Mouse (Mus musculus) limb, embryonic 10.5 days (tissue): ENCODE measurements around the gene Tapbp. TPM values are rescaled to one million over a fixed set of nuclear protein-coding genes. Genes with fewer than 3 reads are reported as not detected.

Experiments
- DNase-seq: peaks from one replicate; pipeline ENCODE4 v3.0.0-alpha.2; 2017; ENCODE audit warnings: low spot score
- H3K27ac ChIP-seq: fragments of 300-500 bp; sonication (generic); 2 replicates; pipeline ENCODE4 v1.5.1; 2016; ENCODE audit warnings: mild to moderate bottlenecking
- H3K27me3 ChIP-seq: fragments of 300-500 bp; sonication (generic); 2 replicates; pipeline ENCODE4 v1.6.1; 2016; ENCODE audit warnings: low read depth, mild to moderate bottlenecking; ENCODE audit not compliant: poor library complexity, severe bottlenecking
- H3K36me3 ChIP-seq: fragments of 300-500 bp; sonication (generic); 2 replicates; pipeline ENCODE4 v1.6.1; 2016; ENCODE audit warnings: mild to moderate bottlenecking, moderate library complexity
- H3K4me1 ChIP-seq: fragments of 300-500 bp; sonication (generic); 2 replicates; pipeline ENCODE4 v1.6.1; 2016
- H3K4me3 ChIP-seq: fragments of 300-500 bp; sonication (generic); 2 replicates; pipeline ENCODE4 v1.5.1; 2016; ENCODE audit warnings: mild to moderate bottlenecking, moderate library complexity
- H3K9me3 ChIP-seq: fragments of 300-500 bp; sonication (generic); replicated peaks from 2 replicates; pipeline ENCODE4 v1.6.1; 2016; ENCODE audit warnings: mild to moderate bottlenecking
- WGBS: fragments of 180-500 bp; shearing (Covaris S2); methylation state at CpG from one replicate; pipeline ENCODE4 v1.1.7; 2016; 5-methylcytosine and 5-hydroxymethylcytosine counted together
- polyA plus RNA-seq: library from polyadenylated mRNA; unstranded; fragments of >200 nt; fragmentation: Nextera tagmentation; extraction: Ambion mirVana; gene quantifications from 2 replicates; pipeline ENCODE4 v1.2.1, GENCODE M21; 2016

Gene Tapbp
- polyA plus RNA-seq, 1 experiment from 2014 or later, result 16.0 TPM

GRCm38 (mm10) chr17:33909869-33910250 is 5.8 kb upstream of the Tapbp start:
- peaks cover 46% of the 10 kb centered on the region for H3K36me3 ChIP-seq
- peak overlapping the region; percentile 87 for H3K4me3 ChIP-seq
- no peaks in the 10 kb centered on the region for H3K27me3 ChIP-seq
- H3K4me1 ChIP-seq, result peaks cover 29% of the 10 kb centered on the region
- under 1% methylated on average over 14 of the region's 14 CpGs for WGBS
- peak overlapping the region; percentile 92 for H3K27ac ChIP-seq
- peak; percentile 50 for DNase-seq
- no peaks in the 10 kb centered on the region for H3K9me3 ChIP-seq

GRCm38 (mm10) chr17:33910346-33911051 is 5.2 kb upstream of the Tapbp start:
- Histone ChIP-seq H3K27me3 (no peaks in the 10 kb centered on the region), H3K36me3 (peaks cover 50% of the 10 kb centered on the region), H3K27ac (peak overlapping the region; percentile 92; the same call in 1 of the 2 replicates), H3K4me1 (peaks cover 31% of the 10 kb centered on the region), H3K9me3 (no peaks in the 10 kb centered on the region), H3K4me3 (peak overlapping the region; percentile 87)
- DNase-seq, result no peak
- 56% methylated on average over 11 of the region's 11 CpGs for WGBS

- H3K36me3 ChIP-seq, result peaks cover 50% of the 10 kb centered on the region
These were observed 4.5 kb upstream of the Tapbp start for GRCm38 (mm10) chr17:33911052-33911812.

DNA sequence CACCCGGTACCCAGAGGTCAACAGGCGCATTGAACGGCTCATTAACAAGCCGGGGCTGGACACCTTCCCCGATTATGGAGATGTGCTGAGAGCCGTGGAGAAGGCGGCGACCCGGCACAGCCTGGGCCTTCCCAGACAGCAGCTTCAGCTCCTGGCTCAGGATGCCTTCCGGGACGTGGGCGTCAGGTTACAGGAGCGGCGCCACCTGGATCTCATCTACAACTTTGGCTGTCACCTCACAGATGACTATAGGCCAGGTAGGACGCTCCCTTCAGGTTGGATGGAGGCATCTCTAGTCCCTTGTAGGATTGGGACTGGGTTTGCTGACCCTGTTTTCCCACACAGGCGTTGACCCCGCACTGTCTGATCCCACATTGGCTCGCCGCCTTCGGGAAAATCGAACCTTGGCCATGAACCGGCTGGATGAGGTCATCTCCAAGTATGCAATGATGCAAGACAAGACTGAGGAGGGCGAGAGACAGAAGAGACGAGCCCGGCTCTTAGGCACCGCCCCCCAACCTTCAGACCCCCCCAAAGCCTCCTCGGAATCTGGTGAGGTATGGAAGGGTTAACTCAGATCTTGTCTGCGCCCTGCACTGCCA is 3.8 kb upstream of the Tapbp start:
- no peaks in the 10 kb centered on the region for H3K9me3 ChIP-seq
- H3K4me1 ChIP-seq, result peaks cover 37% of the 10 kb centered on the region
- peak overlapping the region; percentile 7; the same call in 1 of the 2 replicates for H3K4me3 ChIP-seq
- H3K27me3 ChIP-seq, result no peaks in the 10 kb centered on the region
- H3K27ac ChIP-seq, result no peak overlapping the region
- no peak for DNase-seq
- peaks cover 52% of the 10 kb centered on the region for H3K36me3 ChIP-seq
- WGBS, result 91% methylated on average over 28 of the region's 28 CpGs

More at GRCm38 (mm10) chr17:33911052-33911812, 4.5 kb upstream of the Tapbp start:
- Histone ChIP-seq H3K4me1 (peaks cover 31% of the 10 kb centered on the region), H3K27ac (no peak overlapping the region), H3K4me3 (no peak overlapping the region), H3K9me3 (no peaks in the 10 kb centered on the region), H3K27me3 (no peaks in the 10 kb centered on the region)
- DNase-seq, result no peak
- 94% methylated on average over 31 of the region's 31 CpGs for WGBS

- peaks cover 37% of the 10 kb centered on the region for H3K4me1 ChIP-seq
- DNase-seq, result no peak
These were observed 2.4 kb upstream of the Tapbp start for GRCm38 (mm10) chr17:33913264-33913663.

DNA sequence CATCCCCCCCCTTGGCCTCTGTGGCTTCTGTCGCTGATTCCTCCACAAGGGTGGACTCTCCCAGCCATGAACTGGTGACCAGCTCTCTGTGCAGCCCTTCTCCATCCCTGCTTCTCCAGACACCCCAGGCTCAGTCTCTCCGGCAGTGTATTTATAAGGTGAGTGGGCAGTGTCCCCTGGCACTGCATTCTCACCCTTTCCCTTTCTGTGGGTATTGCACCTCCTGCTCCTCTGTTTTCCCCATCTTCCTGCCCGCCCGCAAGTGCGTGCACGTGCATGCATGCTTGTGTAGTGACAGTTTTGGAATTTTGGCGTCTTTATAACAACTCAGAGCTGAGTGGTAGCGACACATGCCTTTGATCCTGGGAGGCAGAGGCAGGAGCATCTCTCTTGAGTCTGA is 1.8 kb upstream of the Tapbp start:
- Histone ChIP-seq H3K27me3 (peaks cover 7% of the 10 kb centered on the region; the same call in 1 of the 2 replicates), H3K27ac (no peak overlapping the region), H3K4me1 (peaks cover 39% of the 10 kb centered on the region), H3K9me3 (no peaks in the 10 kb centered on the region), H3K36me3 (peaks cover 69% of the 10 kb centered on the region), H3K4me3 (0 out of 2 replicates have a peak overlapping the region, but pooled peaks have one; percentile 12)
- no peak for DNase-seq
- WGBS, result 95% methylated on average over 8 of the region's 8 CpGs

More at GRCm38 (mm10) chr17:33913264-33913663, 2.4 kb upstream of the Tapbp start:
- no peak overlapping the region for H3K27ac ChIP-seq
- WGBS, result 91% methylated on average over 10 of the region's 10 CpGs
- H3K36me3 ChIP-seq, result peaks cover 65% of the 10 kb centered on the region
- H3K4me3 ChIP-seq, result peak overlapping the region; percentile 12; the same call in 1 of the 2 replicates
- H3K9me3 ChIP-seq, result no peaks in the 10 kb centered on the region
- H3K27me3 ChIP-seq, result 0 out of 2 replicates have a peak, but pooled peaks cover 1% of the 10 kb centered on the region

DNA sequence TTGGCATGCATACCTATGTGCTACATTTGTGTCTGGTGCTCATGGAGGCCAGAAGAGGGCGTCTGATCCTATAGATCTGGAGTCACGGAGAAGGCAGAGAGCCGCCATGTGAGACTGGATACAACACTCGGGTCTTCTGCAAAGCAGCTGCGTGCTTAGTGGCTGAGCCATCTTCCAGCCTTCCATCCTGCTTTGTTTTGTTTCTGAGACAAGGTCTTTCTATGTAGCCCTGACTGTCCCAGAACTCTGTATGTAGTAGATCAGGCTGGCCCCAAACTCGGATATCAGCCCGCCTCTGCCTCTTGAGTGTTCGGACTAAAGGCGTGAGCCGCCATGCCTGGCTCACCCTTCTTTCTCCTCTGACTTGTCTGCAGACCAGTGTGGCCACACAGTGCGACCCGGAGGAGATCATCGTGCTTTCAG is 719 bp upstream of the Tapbp start:
- Histone ChIP-seq H3K27me3 (peaks cover 7% of the 10 kb centered on the region; the same call in 1 of the 2 replicates), H3K9me3 (no peaks in the 10 kb centered on the region), H3K27ac (no peak overlapping the region), H3K4me3 (peak overlapping the region; percentile 72), H3K4me1 (peaks cover 49% of the 10 kb centered on the region), H3K36me3 (peaks cover 69% of the 10 kb centered on the region)
- no peak for DNase-seq
- 80% methylated on average over 13 of the region's 13 CpGs for WGBS

DNA sequence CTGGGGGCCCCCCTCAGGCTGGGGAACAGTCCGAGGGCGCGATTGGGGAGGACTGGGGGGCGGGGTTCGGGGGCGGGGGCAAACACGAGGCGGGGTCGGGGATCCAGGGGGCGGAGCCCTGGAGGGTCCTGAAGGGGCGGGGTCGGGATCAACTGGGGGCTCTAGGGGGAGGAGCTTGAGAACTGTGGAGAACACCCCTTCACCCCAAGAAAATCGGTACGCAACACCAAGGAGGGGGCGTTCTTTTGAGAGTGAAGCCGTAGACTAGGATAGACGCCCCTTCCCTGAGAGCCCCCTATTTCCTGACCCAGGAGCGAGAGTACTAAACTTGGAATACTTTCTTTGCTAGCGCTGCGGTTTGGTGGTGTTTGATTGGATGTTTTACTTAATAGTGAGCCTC is 595 bp downstream of the Tapbp start:
- peaks cover 7% of the 10 kb centered on the region; the same call in 1 of the 2 replicates for H3K27me3 ChIP-seq
- H3K27ac ChIP-seq, result peak overlapping the region; percentile 94
- DNase-seq, result no peak
- H3K4me3 ChIP-seq, result peak overlapping the region; percentile 72
- H3K4me1 ChIP-seq, result peaks cover 49% of the 10 kb centered on the region
- H3K36me3 ChIP-seq, result peaks cover 59% of the 10 kb centered on the region
- no peaks in the 10 kb centered on the region for H3K9me3 ChIP-seq
- 3% methylated on average over 15 of the region's 20 CpGs for whole genome bisulfite sequencing

DNA sequence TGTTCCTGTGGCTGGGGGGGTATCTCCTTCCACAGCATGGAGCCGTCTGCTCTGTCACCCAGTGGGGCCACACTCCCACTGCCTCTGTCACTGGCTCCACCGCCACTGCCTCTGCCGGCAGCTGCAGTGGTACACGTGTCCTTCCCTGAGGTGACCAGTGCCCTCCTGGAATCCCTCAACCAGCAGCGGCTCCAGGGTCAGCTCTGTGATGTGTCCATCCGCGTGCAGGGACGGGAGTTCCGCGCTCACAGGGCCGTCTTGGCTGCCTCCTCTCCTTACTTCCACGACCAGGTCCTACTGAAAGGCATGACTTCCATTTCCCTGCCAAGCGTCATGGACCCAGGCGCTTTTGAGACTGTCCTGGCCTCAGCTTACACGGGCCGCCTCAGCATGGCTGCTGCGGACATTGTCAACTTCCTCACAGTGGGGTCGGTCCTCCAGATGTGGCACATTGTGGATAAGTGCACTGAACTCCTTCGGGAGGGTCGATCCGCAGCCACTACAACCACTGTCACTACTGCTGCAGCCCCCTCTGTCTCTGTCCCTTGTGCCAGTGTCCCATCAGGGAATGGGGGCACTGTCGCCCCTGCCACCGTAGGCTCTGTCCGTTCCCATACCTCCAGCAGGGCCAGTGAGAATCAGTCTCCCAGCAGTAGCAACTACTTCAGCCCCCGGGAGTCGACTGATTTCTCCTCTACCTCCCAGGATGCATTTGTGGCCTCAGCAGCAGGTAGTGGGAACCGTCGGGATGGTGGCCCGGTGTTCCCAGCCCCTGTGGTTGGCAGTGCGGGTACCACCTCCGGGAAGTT is 1.4 kb downstream of the Tapbp start:
- peak overlapping the region; percentile 72 for H3K4me3 ChIP-seq
- DNase-seq, result no peak
- no peak overlapping the region for H3K27ac ChIP-seq
- 82% methylated on average over 31 of the region's 31 CpGs for WGBS
- no peaks in the 10 kb centered on the region for H3K9me3 ChIP-seq
- peaks cover 47% of the 10 kb centered on the region for H3K4me1 ChIP-seq
- H3K36me3 ChIP-seq, result peaks cover 51% of the 10 kb centered on the region
- H3K27me3 ChIP-seq, result peaks cover 7% of the 10 kb centered on the region; the same call in 1 of the 2 replicates

DNA sequence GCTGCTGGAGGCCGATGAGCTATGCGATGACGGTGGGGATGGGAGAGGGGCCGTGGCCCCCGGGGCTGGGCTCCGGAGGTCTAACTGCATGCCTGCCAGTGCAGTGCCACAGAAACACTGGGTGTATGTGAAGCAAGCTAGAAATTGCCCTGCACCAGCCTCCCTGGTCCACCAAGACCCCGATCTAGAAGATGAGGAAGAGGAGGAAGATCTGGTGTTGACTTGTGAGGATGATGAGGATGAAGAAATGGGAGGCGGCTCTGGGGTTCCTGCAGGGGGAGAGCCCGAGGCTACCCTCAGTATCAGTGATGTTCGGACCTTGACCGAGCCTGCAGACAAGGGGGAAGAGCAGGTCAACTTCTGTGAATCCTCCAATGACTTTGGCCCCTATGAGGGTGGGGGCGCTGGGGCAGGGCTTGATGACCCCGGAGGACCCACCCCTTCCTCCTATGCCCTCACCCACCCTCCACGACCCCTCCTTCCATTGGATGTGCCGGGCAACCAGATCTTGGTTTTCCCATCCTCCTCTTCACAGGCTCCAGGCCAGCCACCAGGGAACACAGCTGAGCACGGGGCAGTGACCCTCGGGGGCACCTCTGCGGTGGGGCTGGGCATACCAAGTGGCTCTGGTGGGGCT is 2.1 kb downstream of the Tapbp start:
- Histone ChIP-seq H3K4me3 (peak overlapping the region; percentile 72), H3K9me3 (no peaks in the 10 kb centered on the region), H3K27me3 (peaks cover 7% of the 10 kb centered on the region; the same call in 1 of the 2 replicates), H3K36me3 (peaks cover 44% of the 10 kb centered on the region), H3K27ac (no peak overlapping the region), H3K4me1 (peaks cover 47% of the 10 kb centered on the region)
- DNase-seq, result no peak
- 82% methylated on average over 18 of the region's 18 CpGs for WGBS

DNA sequence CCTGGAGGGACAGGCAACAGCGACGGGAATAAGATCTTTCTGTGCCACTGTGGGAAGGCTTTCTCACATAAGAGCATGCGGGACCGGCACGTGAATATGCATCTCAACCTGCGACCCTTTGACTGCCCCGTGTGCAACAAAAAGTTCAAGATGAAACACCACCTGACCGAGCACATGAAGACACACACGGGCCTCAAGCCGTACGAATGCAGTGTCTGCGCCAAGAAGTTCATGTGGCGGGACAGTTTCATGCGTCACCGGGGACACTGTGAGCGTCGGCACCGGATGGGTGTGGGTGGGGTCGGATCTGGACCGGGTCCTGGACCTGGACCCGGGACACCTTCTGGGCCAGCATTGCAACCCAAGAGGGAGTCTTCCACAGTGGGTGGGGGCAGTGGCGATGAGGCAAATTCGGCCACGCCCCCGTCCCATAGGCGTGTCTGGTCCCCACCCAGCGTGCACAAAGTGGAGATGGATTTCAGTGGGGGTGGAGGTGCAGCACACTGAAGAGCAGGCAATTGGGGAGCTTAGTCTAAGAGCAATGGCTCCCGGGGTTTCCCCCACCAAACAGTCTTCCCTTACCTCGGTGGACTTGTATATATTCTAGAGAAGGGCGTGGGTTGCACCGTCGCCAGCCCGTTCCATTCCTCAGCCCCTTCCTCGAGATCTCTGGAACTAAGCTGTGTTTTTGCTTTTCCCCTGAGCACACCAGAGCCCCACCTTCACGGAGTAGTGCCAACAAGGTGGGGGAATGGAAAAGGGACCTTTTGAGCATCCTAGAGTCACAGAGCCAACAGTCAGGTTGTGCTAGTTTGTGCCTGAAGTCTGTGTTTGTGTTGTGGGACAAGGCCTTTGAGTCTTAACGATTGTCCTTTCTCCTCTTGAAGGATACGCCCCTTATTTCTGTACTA is 2.8 kb downstream of the Tapbp start:
- peaks cover 7% of the 10 kb centered on the region; the same call in 1 of the 2 replicates for H3K27me3 ChIP-seq
- DNase-seq, result no peak
- H3K27ac ChIP-seq, result no peak overlapping the region
- H3K9me3 ChIP-seq, result no peaks in the 10 kb centered on the region
- peaks cover 36% of the 10 kb centered on the region for H3K36me3 ChIP-seq
- WGBS, result 56% methylated on average over 37 of the region's 37 CpGs
- H3K4me1 ChIP-seq, result peaks cover 47% of the 10 kb centered on the region
- H3K4me3 ChIP-seq, result peak overlapping the region; percentile 73
